Mouse (Mus musculus) C2C12 (cell line): Measurements from ENCODE around the gene Mvp. TPM values are rescaled to one million over a fixed set of nuclear protein-coding genes. Genes with fewer than 3 reads are reported as not detected.

Experiments
- H3K27me3 ChIP-seq: one replicate; pipeline ENCODE4 v1.6.1; 2011; ENCODE audit not compliant: control insufficient read depth, insufficient read depth, insufficient read length
- H3K36me3 ChIP-seq: one replicate; pipeline ENCODE4 v1.6.1; 2011; ENCODE audit not compliant: control insufficient read depth, insufficient read depth
- H3K4me3 ChIP-seq: one replicate; pipeline ENCODE4 v1.5.1; 2011; ENCODE audit warnings: mild to moderate bottlenecking, control low read depth; ENCODE audit not compliant: poor library complexity, insufficient read depth, severe bottlenecking
- H3K79me2 ChIP-seq: one replicate; pipeline ENCODE4 v1.6.1; 2011; ENCODE audit not compliant: control insufficient read depth, insufficient read depth
- H3K79me3 ChIP-seq: one replicate; pipeline ENCODE4 v1.6.1; 2011; ENCODE audit warnings: low read depth, control low read depth
- H3ac ChIP-seq: one replicate; pipeline ENCODE3; 2011; ENCODE audit warnings: low read depth; ENCODE audit not compliant: control insufficient read depth, insufficient read length
- CEBPB ChIP-seq: IDR thresholded peaks from one replicate; pipeline ENCODE4 v1.6.1; 2011; ENCODE audit warnings: low read depth, mild to moderate bottlenecking, control low read depth, moderate library complexity
- CTCF ChIP-seq: IDR thresholded peaks from one replicate; pipeline ENCODE4 v1.5.1; 2011; ENCODE audit not compliant: control insufficient read depth, insufficient read depth, insufficient read length
- FOSL1 ChIP-seq: IDR thresholded peaks from one replicate; pipeline ENCODE4 v1.8.0; 2011; ENCODE audit warnings: mild to moderate bottlenecking, low read length; ENCODE audit not compliant: poor library complexity, insufficient read depth, severe bottlenecking
- MAX ChIP-seq: IDR thresholded peaks from one replicate; pipeline ENCODE4 v1.6.1; 2011; ENCODE audit warnings: mild to moderate bottlenecking, control low read depth
- MYOD1 ChIP-seq: IDR thresholded peaks from one replicate; pipeline ENCODE4 v1.6.1; 2011; ENCODE audit warnings: low read depth; ENCODE audit not compliant: control insufficient read depth, insufficient read length
- MYOG ChIP-seq: IDR thresholded peaks from one replicate; pipeline ENCODE4 v1.6.1; 2011; ENCODE audit not compliant: control insufficient read depth, insufficient read length; ENCODE audit errors: extremely low read depth
- USF1 ChIP-seq: IDR thresholded peaks from one replicate; pipeline ENCODE4 v1.6.1; 2011; ENCODE audit warnings: low read depth, mild to moderate bottlenecking, control low read depth, moderate library complexity
- polyA plus RNA-seq: library from polyadenylated mRNA; unstranded; fragments of >200 nt; fragmentation: generic; extraction: Trizol; gene quantifications from one replicate; pipeline ENCODE4 v1.2.1, GENCODE M21; 2012; ENCODE audit warnings: missing spikeins

The Mvp gene
- polyA plus RNA-seq, 1 experiment: 32.7 TPM

GRCm38 (mm10) chr7:126951741-126952140, 62.7 kb downstream of the Mvp start:
- Histone ChIP-seq H3K79me3 (no peaks in the 10 kb centered on the region), H3K27me3 (peaks cover 30% of the 10 kb centered on the region), H3K36me3 (no peaks in the 10 kb centered on the region), H3ac (no peak overlapping the region), H3K4me3 (no peak overlapping the region), H3K79me2 (no peaks in the 10 kb centered on the region)
- no peak for TF ChIP-seq CTCF
- no peak for TF ChIP-seq CEBPB
- no peak for TF ChIP-seq USF1
- TF ChIP-seq FOSL1: no peak
- TF ChIP-seq MYOG: no peak
- TF ChIP-seq MAX: no peak
- TF ChIP-seq MYOD1: no peak

- Histone ChIP-seq H3ac (no peak overlapping the region), H3K79me2 (no peaks in the 10 kb centered on the region), H3K4me3 (no peak overlapping the region), H3K79me3 (no peaks in the 10 kb centered on the region), H3K27me3 (peaks cover 30% of the 10 kb centered on the region), H3K36me3 (no peaks in the 10 kb centered on the region)
- TF ChIP-seq CTCF: no peak
- no peak for TF ChIP-seq FOSL1
- no peak for TF ChIP-seq MYOD1
- no peak for TF ChIP-seq USF1
- no peak for TF ChIP-seq MYOG
- TF ChIP-seq MAX: no peak
- no peak for TF ChIP-seq CEBPB
Observed at GRCm38 (mm10) chr7:126950647-126951615, 63.5 kb downstream of the Mvp start.

- peaks cover 30% of the 10 kb centered on the region for H3K27me3 ChIP-seq
- H3K79me2 ChIP-seq: no peaks in the 10 kb centered on the region
- H3K4me3 ChIP-seq: no peak within 1 kb of the TSS
- peak within 1 kb of the TSS; percentile 49 for H3ac ChIP-seq
- peaks cover 3% of the 10 kb centered on the region for H3K36me3 ChIP-seq
- no peaks in the 10 kb centered on the region for H3K79me3 ChIP-seq
- TF ChIP-seq CEBPB: no peak
- TF ChIP-seq MAX: peak; percentile 68
- no peak for TF ChIP-seq CTCF
Observed at GRCm38 (mm10) chr7:126949793-126950646, 64.4 kb downstream of the Mvp start, which contains the start of gene Sez6l2. Sez6l2 (plus strand) TSS chr7:126950563.

- H3K79me2 ChIP-seq: no peaks in the 10 kb centered on the region
- peaks cover 5% of the 10 kb centered on the region for H3K36me3 ChIP-seq
- peak within 1 kb of the TSS; percentile 49 for H3ac ChIP-seq
- no peak within 1 kb of the TSS for H3K4me3 ChIP-seq
- TF ChIP-seq MAX: no peak
- TF ChIP-seq CTCF: no peak
- no peak for TF ChIP-seq CEBPB
- no peak for TF ChIP-seq MYOG
- no peaks in the 10 kb centered on the region for H3K79me3 ChIP-seq
- peaks cover 26% of the 10 kb centered on the region for H3K27me3 ChIP-seq
Observed at GRCm38 (mm10) chr7:126949403-126949792, 65.0 kb downstream of the Mvp start, which contains the start of gene Asphd1. Asphd1 (minus strand) TSS chr7:126949582.

- Histone ChIP-seq H3K79me2 (no peaks in the 10 kb centered on the region), H3K79me3 (no peaks in the 10 kb centered on the region), H3K27me3 (peaks cover 26% of the 10 kb centered on the region), H3ac (no peak overlapping the region), H3K36me3 (peaks cover 5% of the 10 kb centered on the region), H3K4me3 (no peak overlapping the region)
- TF ChIP-seq MYOD1: no peak
Observed at GRCm38 (mm10) chr7:126948626-126949025, 65.8 kb downstream of the Mvp start.

- no peaks in the 10 kb centered on the region for H3K79me2 ChIP-seq
- H3K27me3 ChIP-seq: peaks cover 10% of the 10 kb centered on the region
- H3K4me3 ChIP-seq: no peak overlapping the region
- H3K79me3 ChIP-seq: no peaks in the 10 kb centered on the region
- no peak for TF ChIP-seq MYOG
- TF ChIP-seq MAX: no peak
- TF ChIP-seq MYOD1: no peak
- no peak for TF ChIP-seq USF1
- TF ChIP-seq CEBPB: no peak
- no peak for TF ChIP-seq FOSL1
- peak; percentile 56 for TF ChIP-seq CTCF
- H3K36me3 ChIP-seq: peaks cover 5% of the 10 kb centered on the region
- no peak overlapping the region for H3ac ChIP-seq
Observed at GRCm38 (mm10) chr7:126946530-126946929, 67.9 kb downstream of the Mvp start.
